Mouse (Mus musculus) midbrain, embryonic 11.5 days (tissue): Measurements from ENCODE around the gene Commd1. TPM values are rescaled to one million over a fixed set of nuclear protein-coding genes. Genes with fewer than 3 reads are reported as not detected.

ENCODE experiments used
- ATAC-seq: fragments of 200-750 bp; cut with Nextera tagmentation; 2 replicates; pipeline ENCODE4 v1.8.0; 2017; ENCODE audit warnings: moderate TSS enrichment, moderate library complexity; ENCODE audit not compliant: low FRiP score
- DNase-seq: peaks from one replicate; pipeline ENCODE4 v3.0.0; 2015; ENCODE audit warnings: low spot score; ENCODE audit errors: missing footprints
- H3K27ac ChIP-seq: fragments of 300-500 bp; sonication (generic); 2 replicates; pipeline ENCODE4 v1.5.1; 2014; ENCODE audit warnings: low read depth, low read length
- H3K27me3 ChIP-seq: fragments of 300-500 bp; sonication (generic); 2 replicates; pipeline ENCODE4 v1.6.1; 2014; ENCODE audit warnings: mild to moderate bottlenecking, low read length, moderate library complexity, mixed read lengths; ENCODE audit not compliant: control insufficient read depth, insufficient read depth
- H3K36me3 ChIP-seq: fragments of 300-500 bp; sonication (generic); 2 replicates; pipeline ENCODE4 v1.6.1; 2014; ENCODE audit warnings: mild to moderate bottlenecking, low read length, moderate library complexity, mixed read lengths; ENCODE audit not compliant: control insufficient read depth, insufficient read depth
- H3K4me1 ChIP-seq: fragments of 300-500 bp; sonication (generic); 2 replicates; pipeline ENCODE4 v1.6.1; 2014; ENCODE audit warnings: low read length; ENCODE audit not compliant: control insufficient read depth, insufficient read depth
- H3K4me2 ChIP-seq: fragments of 300-500 bp; sonication (generic); 2 replicates; pipeline ENCODE4 v1.6.1; 2014; ENCODE audit warnings: mild to moderate bottlenecking, moderate library complexity
- H3K4me3 ChIP-seq: fragments of 300-500 bp; sonication (generic); 2 replicates; pipeline ENCODE4 v1.5.1; 2014; ENCODE audit warnings: low read depth, low read length
- H3K9ac ChIP-seq: fragments of 300-500 bp; sonication (generic); 2 replicates; pipeline ENCODE4 v1.6.1; 2014; ENCODE audit warnings: low read length
- H3K9me3 ChIP-seq: fragments of 300-500 bp; sonication (generic); 2 replicates; pipeline ENCODE4 v1.6.1; 2016; ENCODE audit warnings: low read length; ENCODE audit not compliant: control insufficient read depth
- WGBS: fragments of 180-500 bp; shearing (Covaris S2); extraction: QIAGEN DNeasy Blood & Tissue Kit; methylation state at CpG from one replicate; pipeline ENCODE4 v1.1.7; 2014; 5-methylcytosine and 5-hydroxymethylcytosine counted together
- polyA plus RNA-seq: library from polyadenylated mRNA; unstranded; fragments of >200 nt; fragmentation: Nextera tagmentation; extraction: Ambion mirVana; gene quantifications from 2 replicates; pipeline ENCODE4 v1.2.1, GENCODE M21; 2014

Gene Commd1
- polyA plus RNA-seq, 1 experiment from 2014 or later = 437 TPM

DNA sequence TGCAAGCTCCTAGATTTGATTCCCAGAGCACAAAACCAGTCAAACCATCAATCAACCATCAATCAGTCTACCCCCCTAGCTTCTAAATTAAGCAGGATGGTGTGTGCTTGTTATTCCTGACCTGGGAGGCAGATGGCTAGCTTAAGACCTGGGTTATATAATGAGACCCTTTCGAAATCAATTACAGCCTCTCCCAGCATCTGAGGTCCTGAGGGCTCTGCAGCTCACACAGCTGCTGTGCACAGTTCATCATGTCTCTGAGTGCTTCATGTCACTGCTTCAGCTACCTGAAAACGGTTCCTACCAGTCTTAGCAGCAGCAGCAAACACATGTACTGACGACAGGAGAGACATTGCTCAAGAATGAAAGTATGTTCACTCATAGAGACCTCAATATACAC lies 89.1 kb downstream of the Commd1 start:
- no peaks in the 10 kb centered on the region for H3K4me1 ChIP-seq
- ATAC-seq (0 out of 2 replicates have a peak, but pooled peaks have one; percentile 63), DNase-seq (no peak)
- H3K9me3 ChIP-seq = no peaks in the 10 kb centered on the region
- no peaks in the 10 kb centered on the region for H3K36me3 ChIP-seq
- WGBS = 78% methylated on average over 3 of the region's 3 CpGs
- no peak overlapping the region for H3K4me2 ChIP-seq
- no peak overlapping the region for H3K27ac ChIP-seq
- H3K4me3 ChIP-seq = no peak overlapping the region
- no peak overlapping the region for H3K9ac ChIP-seq
- no peaks in the 10 kb centered on the region for H3K27me3 ChIP-seq

DNA sequence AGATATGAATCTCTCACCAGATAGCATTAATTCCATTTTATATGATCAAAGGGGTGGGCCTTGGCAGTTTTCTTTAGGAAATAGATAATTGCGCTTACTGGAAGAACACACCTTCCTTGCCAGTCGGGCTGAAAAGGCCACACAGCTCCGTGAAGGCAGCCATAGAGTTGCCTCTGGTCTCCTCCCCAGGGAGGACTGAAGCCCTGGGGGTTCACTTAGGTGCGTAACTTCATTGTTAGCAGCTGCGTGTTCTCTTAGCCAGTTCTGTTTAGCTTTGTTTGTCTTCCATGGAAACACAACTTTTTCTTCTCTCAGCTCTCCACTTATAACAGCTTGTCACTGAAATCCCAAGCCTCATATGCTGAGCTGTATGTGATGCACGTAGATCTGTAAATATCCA lies 89.7 kb downstream of the Commd1 start:
- H3K27ac ChIP-seq = no peak overlapping the region
- H3K9me3 ChIP-seq = no peaks in the 10 kb centered on the region
- H3K4me1 ChIP-seq = no peaks in the 10 kb centered on the region
- H3K36me3 ChIP-seq = no peaks in the 10 kb centered on the region
- H3K27me3 ChIP-seq = no peaks in the 10 kb centered on the region
- DNase-seq (no peak), ATAC-seq (no peak)
- H3K4me3 ChIP-seq = no peak overlapping the region
- H3K4me2 ChIP-seq = no peak overlapping the region
- 80% methylated on average over 6 of the region's 6 CpGs for WGBS
- no peak overlapping the region for H3K9ac ChIP-seq

DNA sequence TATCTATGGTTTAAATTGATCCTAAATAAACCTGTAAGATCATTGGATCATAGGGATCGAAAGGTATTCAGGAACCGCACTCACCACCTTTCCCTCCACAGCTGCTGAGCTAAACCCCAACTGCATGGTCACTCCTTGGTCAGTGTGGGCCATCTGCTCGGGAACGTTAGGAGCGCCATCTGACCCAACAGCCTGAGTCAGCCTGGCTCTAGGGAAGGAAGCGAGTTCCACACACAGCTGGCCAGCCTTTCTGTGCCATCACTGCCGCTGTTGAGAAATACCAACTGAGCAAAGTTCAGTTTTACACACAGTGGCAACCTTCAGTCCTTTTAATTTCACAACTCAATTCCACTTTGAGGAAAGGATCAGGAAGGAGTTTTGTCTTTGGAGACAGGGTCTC lies 90.3 kb downstream of the Commd1 start:
- Histone ChIP-seq H3K9me3 (no peaks in the 10 kb centered on the region), H3K4me3 (no peak overlapping the region), H3K4me1 (no peaks in the 10 kb centered on the region), H3K27me3 (no peaks in the 10 kb centered on the region), H3K9ac (no peak overlapping the region), H3K36me3 (no peaks in the 10 kb centered on the region), H3K4me2 (no peak overlapping the region), H3K27ac (no peak overlapping the region)
- WGBS = 92% methylated on average over 7 of the region's 7 CpGs
- ATAC-seq = no peak
- no peak for DNase-seq

DNA sequence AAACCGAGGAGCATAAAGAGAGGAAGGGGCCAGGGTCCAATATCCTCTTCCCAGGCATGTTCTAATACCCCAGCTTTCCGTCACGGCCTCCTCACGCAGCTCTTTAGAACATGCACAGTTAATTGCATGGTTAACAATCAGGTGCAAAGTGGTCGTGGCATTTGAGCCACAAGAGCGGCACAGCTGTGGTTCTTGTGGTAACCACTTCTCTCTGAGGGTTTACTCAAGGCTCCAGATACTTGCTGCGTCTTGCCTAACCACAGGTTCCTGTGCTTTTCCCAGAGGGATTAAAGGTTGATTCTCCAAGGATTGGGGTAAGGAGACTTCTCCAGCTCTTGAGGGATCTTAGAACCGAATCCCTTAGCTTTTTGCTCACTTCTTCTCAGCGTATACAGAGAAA lies 90.9 kb downstream of the Commd1 start:
- 86% methylated on average over 9 of the region's 9 CpGs for WGBS
- Histone ChIP-seq H3K9me3 (no peaks in the 10 kb centered on the region), H3K4me2 (no peak overlapping the region), H3K4me3 (no peak overlapping the region), H3K27ac (no peak overlapping the region), H3K27me3 (no peaks in the 10 kb centered on the region), H3K36me3 (no peaks in the 10 kb centered on the region), H3K9ac (no peak overlapping the region), H3K4me1 (no peaks in the 10 kb centered on the region)
- DNase-seq (no peak), ATAC-seq (no peak)

DNA sequence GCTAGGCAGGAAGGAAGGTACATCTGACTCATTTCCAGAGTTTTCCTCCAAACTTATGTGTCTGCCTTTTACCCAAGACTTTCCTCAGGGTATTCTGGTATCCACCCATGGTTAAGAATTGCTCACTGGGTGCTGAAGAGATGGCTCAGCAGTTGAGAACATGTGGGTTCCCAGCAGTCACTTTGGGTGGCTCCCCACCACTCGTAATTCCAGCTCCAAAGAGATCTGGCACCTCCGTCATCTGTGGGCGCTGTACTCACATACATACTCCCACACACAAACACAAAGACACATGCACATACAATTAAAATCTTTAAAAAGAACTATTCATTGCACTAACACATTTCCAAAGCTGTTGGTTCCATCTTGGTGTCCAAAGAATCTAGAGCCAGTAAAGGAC lies 93.0 kb downstream of the Commd1 start:
- no peak overlapping the region for H3K9ac ChIP-seq
- no peak overlapping the region for H3K27ac ChIP-seq
- ATAC-seq (no peak), DNase-seq (no peak)
- H3K27me3 ChIP-seq = no peaks in the 10 kb centered on the region
- H3K4me3 ChIP-seq = no peak overlapping the region
- no peaks in the 10 kb centered on the region for H3K36me3 ChIP-seq
- no peaks in the 10 kb centered on the region for H3K4me1 ChIP-seq
- H3K4me2 ChIP-seq = no peak overlapping the region
- 96% methylated on average over 3 of the region's 3 CpGs for WGBS
- H3K9me3 ChIP-seq = no peaks in the 10 kb centered on the region

DNA sequence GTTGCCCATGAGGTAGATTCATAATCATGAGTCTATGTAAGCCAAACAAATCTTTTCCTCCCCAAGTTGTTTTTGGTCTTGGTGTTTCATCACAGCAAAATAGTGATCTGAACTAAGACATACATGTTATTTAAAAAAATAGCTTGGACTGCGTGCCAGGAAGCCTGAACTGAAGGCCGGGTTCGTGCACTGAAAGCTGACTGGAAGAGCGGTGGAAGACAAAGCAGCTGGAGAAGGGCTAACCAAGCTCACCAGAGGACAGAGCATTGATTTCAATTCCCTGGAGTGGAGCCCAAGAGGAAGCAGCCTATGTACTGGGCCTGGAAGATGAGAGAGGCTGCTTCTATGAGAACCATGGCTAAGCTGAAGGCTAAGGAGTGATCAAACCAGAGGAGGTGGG lies 95.2 kb downstream of the Commd1 start:
- Histone ChIP-seq H3K9me3 (no peaks in the 10 kb centered on the region), H3K4me1 (no peaks in the 10 kb centered on the region), H3K27ac (no peak overlapping the region), H3K36me3 (no peaks in the 10 kb centered on the region), H3K4me2 (no peak overlapping the region), H3K9ac (no peak overlapping the region), H3K4me3 (no peak overlapping the region), H3K27me3 (no peaks in the 10 kb centered on the region)
- ATAC-seq = no peak
- no peak for DNase-seq
- WGBS = 92% methylated on average over 4 of the region's 4 CpGs

DNA sequence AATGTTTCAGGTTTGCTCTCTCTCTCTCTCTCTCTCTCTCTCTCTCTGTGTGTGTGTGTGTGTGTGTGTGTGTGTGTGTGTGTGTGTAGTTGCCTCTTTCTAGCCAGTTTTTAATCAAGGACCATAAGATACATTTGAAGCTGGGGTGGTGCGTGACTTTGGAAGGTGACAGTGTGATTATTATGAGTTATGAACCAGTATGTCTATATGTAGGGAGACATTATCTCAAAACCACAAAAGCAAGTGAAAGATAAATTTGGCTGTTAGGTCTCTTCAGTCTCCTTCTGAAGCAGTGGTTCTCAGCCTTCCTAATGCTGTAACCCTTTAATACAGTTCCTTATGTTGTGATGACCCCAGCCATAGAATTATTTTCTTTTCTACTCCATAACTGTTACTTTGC lies 96.8 kb downstream of the Commd1 start:
- no peak for DNase-seq
- no peak overlapping the region for H3K27ac ChIP-seq
- H3K9ac ChIP-seq = no peak overlapping the region
- H3K36me3 ChIP-seq = no peaks in the 10 kb centered on the region
- no peak for ATAC-seq
- no peaks in the 10 kb centered on the region for H3K9me3 ChIP-seq
- H3K27me3 ChIP-seq = no peaks in the 10 kb centered on the region
- H3K4me1 ChIP-seq = no peaks in the 10 kb centered on the region
- WGBS = 93% methylated on average over 1 of the region's 1 CpGs
- no peak overlapping the region for H3K4me3 ChIP-seq
- no peak overlapping the region for H3K4me2 ChIP-seq

DNA sequence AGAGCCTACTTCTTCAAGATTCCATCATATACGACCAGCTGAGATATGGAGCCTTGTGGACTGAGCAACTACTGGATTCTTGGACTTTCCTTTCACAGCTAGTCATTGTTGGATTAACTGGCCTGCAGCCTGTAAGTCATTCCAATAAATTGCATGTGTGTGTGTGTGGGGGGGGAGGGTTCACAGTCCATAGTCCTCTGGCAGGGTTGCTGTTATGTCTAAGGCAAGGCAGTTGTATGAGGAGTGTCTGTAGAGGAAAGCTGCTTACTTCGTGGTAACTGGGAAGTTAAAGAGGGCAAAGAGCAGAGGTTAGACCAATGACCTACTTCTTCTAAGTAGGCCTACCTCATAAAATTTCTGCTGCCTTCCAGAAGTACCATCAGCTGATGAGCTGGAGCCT lies 98.5 kb downstream of the Commd1 start:
- Histone ChIP-seq H3K9me3 (no peaks in the 10 kb centered on the region), H3K9ac (no peak overlapping the region), H3K4me1 (no peaks in the 10 kb centered on the region), H3K4me2 (no peak overlapping the region), H3K36me3 (no peaks in the 10 kb centered on the region), H3K27me3 (no peaks in the 10 kb centered on the region), H3K4me3 (no peak overlapping the region), H3K27ac (no peak overlapping the region)
- ATAC-seq (no peak), DNase-seq (no peak)
- WGBS = 83% methylated on average over 2 of the region's 2 CpGs

DNA sequence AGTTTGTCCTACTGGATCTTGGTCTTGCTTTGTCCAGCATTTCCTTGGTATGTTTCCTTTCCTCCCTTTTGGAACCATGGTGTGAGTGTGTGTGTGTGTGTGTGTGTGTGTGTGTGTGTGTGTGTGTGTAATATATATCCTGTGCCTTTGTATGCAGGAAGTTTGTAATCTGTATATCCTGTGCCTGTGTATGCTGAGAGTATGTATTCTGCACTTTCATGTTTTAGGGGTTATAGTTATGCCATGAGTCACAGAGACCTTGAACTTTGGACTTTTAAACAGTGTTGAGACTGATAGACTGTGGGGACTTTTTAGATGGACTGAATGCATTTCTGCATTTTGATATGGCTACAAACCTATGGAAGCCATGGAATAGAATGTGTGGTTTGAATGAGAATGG lies 99.3 kb downstream of the Commd1 start:
- Histone ChIP-seq H3K4me3 (no peak overlapping the region), H3K4me2 (no peak overlapping the region), H3K4me1 (no peaks in the 10 kb centered on the region), H3K27ac (no peak overlapping the region), H3K9me3 (no peaks in the 10 kb centered on the region), H3K36me3 (no peaks in the 10 kb centered on the region), H3K9ac (no peak overlapping the region), H3K27me3 (no peaks in the 10 kb centered on the region)
- ATAC-seq (no peak), DNase-seq (no peak)
